Mouse (Mus musculus) ES-Bruce4 (cell line): Measurements from ENCODE around the gene Eng.

Source experiments
- CTCF ChIP-seq: IDR thresholded peaks from one replicate; pipeline ENCODE4 v1.8.1; 2011; ENCODE audit warnings: low read depth, low read length
- EP300 ChIP-seq: IDR thresholded peaks from 2 replicates; pipeline ENCODE4 v1.6.1; 2011; ENCODE audit warnings: low read depth, low read length; ENCODE audit not compliant: insufficient read depth
- POLR2A ChIP-seq: IDR thresholded peaks from one replicate; pipeline ENCODE4 v1.8.1; 2011; ENCODE audit warnings: low read length; ENCODE audit not compliant: insufficient read depth

GRCm38 (mm10) chr2:32661509-32662107 is 15.2 kb downstream of the Eng start:
- no peak for TF ChIP-seq CTCF
- TF ChIP-seq POLR2A = no peak
- TF ChIP-seq EP300 = no peak
